Mouse (Mus musculus) forebrain, embryonic 11.5 days (tissue): ENCODE results near the gene Pgm2l1. TPM values are rescaled to one million over a fixed set of nuclear protein-coding genes. Genes with fewer than 3 reads are reported as not detected.

Experiments used
- ATAC-seq: fragments of 200-750 bp; cut with Nextera tagmentation; replicated peaks from 2 replicates; pipeline ENCODE4 v1.8.0; 2017; ENCODE audit warnings: moderate TSS enrichment; ENCODE audit not compliant: low FRiP score
- DNase-seq: peaks from one replicate; pipeline ENCODE4 v3.0.0-alpha.2; 2017; ENCODE audit warnings: low spot score
- H3K27ac ChIP-seq: fragments of 300-500 bp; sonication (generic); 2 replicates; pipeline ENCODE4 v1.5.1; 2014; ENCODE audit warnings: low read depth, low read length
- H3K27me3 ChIP-seq: fragments of 300-500 bp; sonication (generic); 2 replicates; pipeline ENCODE4 v1.6.1; 2014; ENCODE audit warnings: mild to moderate bottlenecking, low read length, mixed read lengths; ENCODE audit not compliant: control insufficient read depth, insufficient read depth
- H3K36me3 ChIP-seq: fragments of 300-500 bp; sonication (generic); 2 replicates; pipeline ENCODE4 v1.6.1; 2014; ENCODE audit warnings: mild to moderate bottlenecking, low read length, moderate library complexity, mixed read lengths; ENCODE audit not compliant: control insufficient read depth, insufficient read depth
- H3K4me1 ChIP-seq: fragments of 300-500 bp; sonication (generic); replicated peaks from 2 replicates; pipeline ENCODE4 v1.6.1; 2014; ENCODE audit warnings: low read length, mixed read lengths; ENCODE audit not compliant: control insufficient read depth, insufficient read depth
- H3K4me2 ChIP-seq: fragments of 300-500 bp; sonication (generic); 2 replicates; pipeline ENCODE4 v1.6.1; 2014; ENCODE audit warnings: low read depth, mild to moderate bottlenecking, low read length, moderate library complexity, mixed read lengths; ENCODE audit not compliant: severe bottlenecking
- H3K4me3 ChIP-seq: fragments of 300-500 bp; sonication (generic); 2 replicates; pipeline ENCODE4 v1.5.1; 2014; ENCODE audit warnings: low read depth, low read length
- H3K9ac ChIP-seq: fragments of 300-500 bp; sonication (generic); 2 replicates; pipeline ENCODE4 v1.6.1; 2014; ENCODE audit warnings: low read length
- H3K9me3 ChIP-seq: fragments of 300-500 bp; sonication (generic); 2 replicates; pipeline ENCODE4 v1.6.1; 2016; ENCODE audit warnings: low read length, mixed read lengths; ENCODE audit not compliant: control insufficient read depth
- whole genome bisulfite sequencing: fragments of 180-500 bp; shearing (Covaris S2); extraction: QIAGEN DNeasy Blood & Tissue Kit; methylation state at CpG from one replicate; pipeline ENCODE4 v1.1.7; 2014; 5-methylcytosine and 5-hydroxymethylcytosine counted together
- polyA plus RNA-seq: library from polyadenylated mRNA; unstranded; fragments of >200 nt; fragmentation: Nextera tagmentation; extraction: Ambion mirVana; gene quantifications from 2 replicates; pipeline ENCODE4 v1.2.1, GENCODE M21; 2014

Gene Pgm2l1
- polyA plus RNA-seq, 1 experiment from 2014 or later = 5.2 TPM

DNA sequence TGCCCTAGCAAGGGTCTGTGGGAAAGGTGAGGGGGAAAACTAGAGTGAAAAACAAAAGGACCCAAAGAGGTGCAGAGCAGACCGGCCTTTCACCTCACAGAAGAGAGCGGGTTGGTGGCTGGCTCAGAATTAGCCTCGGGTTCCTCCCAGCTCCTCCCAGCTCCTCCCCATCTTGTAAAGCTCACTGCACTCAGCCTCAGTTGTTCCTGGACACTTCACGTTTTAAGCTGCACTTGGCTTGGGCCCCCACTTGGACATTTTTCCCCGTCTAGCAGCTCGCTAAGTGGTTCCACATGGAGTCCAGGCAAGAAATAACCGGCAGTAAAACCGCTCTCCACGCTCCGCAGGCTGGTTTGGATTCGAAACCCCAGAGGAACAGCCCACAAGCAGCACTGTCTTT lies 61.4 kb downstream of the Pgm2l1 start:
- Histone ChIP-seq H3K27ac (peak overlapping the region; percentile 79), H3K36me3 (no peaks in the 10 kb centered on the region), H3K27me3 (peaks cover 17% of the 10 kb centered on the region), H3K9ac (0 out of 2 replicates have a peak overlapping the region, but pooled peaks have one; percentile 27), H3K4me1 (peaks cover 7% of the 10 kb centered on the region), H3K4me3 (no peak overlapping the region), H3K9me3 (no peaks in the 10 kb centered on the region), H3K4me2 (peak overlapping the region; percentile 30; the same call in 1 of the 2 replicates)
- DNase-seq (peak; percentile 57), ATAC-seq (peak; percentile 42; the same call in 1 of the 2 replicates)
- 41% methylated on average over 11 of the region's 11 CpGs for WGBS

DNA sequence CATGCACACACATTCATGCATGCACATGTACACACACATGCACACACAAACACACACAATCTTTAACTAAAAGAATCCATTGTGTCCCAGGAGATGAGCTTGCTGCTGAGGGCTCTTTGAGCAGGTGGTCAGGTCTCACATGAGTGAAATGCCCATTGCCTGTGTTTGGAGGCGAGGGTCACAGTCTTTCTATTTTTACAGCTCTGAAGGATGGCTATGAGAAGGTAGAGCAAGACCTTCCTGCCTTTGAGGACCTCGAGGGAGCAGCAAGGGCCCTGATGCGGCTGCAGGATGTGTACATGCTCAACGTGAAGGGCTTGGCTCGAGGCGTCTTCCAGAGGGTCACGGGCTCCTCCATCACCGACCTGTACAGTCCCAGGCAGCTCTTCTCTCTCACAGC lies 66.4 kb downstream of the Pgm2l1 start:
- ATAC-seq (no peak), DNase-seq (peak; percentile 48)
- Histone ChIP-seq H3K4me1 (peaks cover 5% of the 10 kb centered on the region), H3K4me3 (no peak overlapping the region), H3K27ac (no peak overlapping the region), H3K27me3 (no peaks in the 10 kb centered on the region), H3K36me3 (no peaks in the 10 kb centered on the region), H3K9ac (no peak overlapping the region), H3K4me2 (no peak overlapping the region), H3K9me3 (no peaks in the 10 kb centered on the region)
- WGBS = 85% methylated on average over 8 of the region's 8 CpGs

DNA sequence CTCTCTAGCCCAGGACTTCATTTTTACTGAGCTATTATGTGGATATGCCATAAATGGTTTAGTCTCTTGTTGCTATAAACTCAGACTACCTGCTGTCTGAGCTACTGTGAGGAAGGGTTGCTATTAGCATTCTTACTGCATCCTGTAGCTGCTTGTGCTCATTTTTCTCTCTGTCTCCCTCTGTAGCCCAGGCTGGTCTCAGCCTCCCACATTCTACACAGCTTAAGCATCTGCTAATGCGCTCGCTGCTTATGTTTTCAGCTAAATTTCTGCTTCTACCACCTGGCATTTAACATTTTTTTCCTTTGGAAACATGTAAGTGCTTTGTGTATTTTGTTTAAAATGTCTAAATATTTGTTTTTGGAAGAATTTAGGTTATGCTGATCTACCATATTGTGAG lies 68.6 kb downstream of the Pgm2l1 start:
- Histone ChIP-seq H3K27ac (no peak overlapping the region), H3K4me2 (no peak overlapping the region), H3K4me3 (no peak overlapping the region), H3K9ac (no peak overlapping the region), H3K4me1 (no peaks in the 10 kb centered on the region), H3K36me3 (no peaks in the 10 kb centered on the region), H3K27me3 (no peaks in the 10 kb centered on the region), H3K9me3 (no peaks in the 10 kb centered on the region)
- ATAC-seq = no peak
- WGBS = 94% methylated on average over 2 of the region's 2 CpGs
- no peak for DNase-seq

DNA sequence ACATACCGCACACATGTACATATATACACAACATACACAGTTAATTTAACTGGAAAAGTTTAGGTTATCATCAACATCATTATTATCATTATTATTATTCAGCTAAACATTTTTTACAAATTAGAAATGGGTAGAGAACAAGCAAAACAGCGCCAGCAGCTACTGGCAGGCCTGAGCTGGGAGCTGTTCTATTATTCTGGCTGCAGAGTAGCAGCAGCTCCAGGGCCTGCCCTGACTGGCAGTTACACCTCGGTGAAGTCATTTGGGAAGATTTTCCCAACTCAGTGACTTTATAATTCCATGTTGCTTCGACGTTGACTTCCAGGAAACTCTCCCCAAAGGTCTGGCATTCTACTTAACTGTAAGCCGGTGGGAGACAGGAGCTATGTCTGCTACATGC lies 69.5 kb downstream of the Pgm2l1 start:
- H3K36me3 ChIP-seq = no peaks in the 10 kb centered on the region
- no peaks in the 10 kb centered on the region for H3K9me3 ChIP-seq
- H3K9ac ChIP-seq = no peak overlapping the region
- peak; percentile 21 for DNase-seq
- WGBS = 89% methylated on average over 6 of the region's 6 CpGs
- H3K4me1 ChIP-seq = no peaks in the 10 kb centered on the region
- H3K27ac ChIP-seq = no peak overlapping the region
- no peak overlapping the region for H3K4me2 ChIP-seq
- ATAC-seq = no peak
- no peaks in the 10 kb centered on the region for H3K27me3 ChIP-seq
- H3K4me3 ChIP-seq = no peak overlapping the region

DNA sequence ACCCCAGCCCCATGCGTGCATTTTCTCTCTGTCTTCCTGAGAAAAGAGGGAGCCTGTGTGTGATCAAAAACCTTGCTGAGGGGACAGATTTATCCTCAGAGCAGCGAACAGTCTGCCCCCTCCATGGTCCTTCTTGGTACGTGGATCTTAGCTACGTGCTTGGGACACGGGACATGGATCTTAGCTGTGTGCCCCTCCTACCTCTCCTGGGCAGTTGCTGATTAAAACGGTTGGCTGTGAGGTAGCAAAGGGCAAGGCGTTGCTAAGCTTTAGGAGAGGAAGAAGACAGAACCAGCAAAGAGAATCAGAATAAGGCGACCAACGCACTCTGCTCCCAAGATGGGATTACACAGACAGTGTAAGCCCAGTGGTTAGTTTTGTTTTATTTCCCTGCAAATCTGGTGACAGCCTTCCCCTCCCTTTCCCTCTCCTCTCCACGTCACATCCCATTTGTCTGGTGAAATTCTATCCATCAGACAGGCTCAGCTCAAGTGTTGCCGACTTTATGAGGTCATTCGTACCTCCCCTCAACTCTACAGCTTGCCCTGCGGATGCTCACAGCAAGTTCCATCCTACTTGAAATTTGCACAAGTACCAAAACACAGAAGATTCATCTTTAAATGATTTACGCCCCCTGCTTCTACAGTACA lies 71.8 kb downstream of the Pgm2l1 start:
- Histone ChIP-seq H3K27me3 (no peaks in the 10 kb centered on the region), H3K9ac (no peak overlapping the region), H3K27ac (no peak overlapping the region), H3K4me2 (no peak overlapping the region), H3K4me3 (no peak overlapping the region), H3K9me3 (no peaks in the 10 kb centered on the region), H3K36me3 (no peaks in the 10 kb centered on the region), H3K4me1 (no peaks in the 10 kb centered on the region)
- WGBS = 79% methylated on average over 14 of the region's 14 CpGs
- peak; percentile 38 for DNase-seq
- no peak for ATAC-seq

DNA sequence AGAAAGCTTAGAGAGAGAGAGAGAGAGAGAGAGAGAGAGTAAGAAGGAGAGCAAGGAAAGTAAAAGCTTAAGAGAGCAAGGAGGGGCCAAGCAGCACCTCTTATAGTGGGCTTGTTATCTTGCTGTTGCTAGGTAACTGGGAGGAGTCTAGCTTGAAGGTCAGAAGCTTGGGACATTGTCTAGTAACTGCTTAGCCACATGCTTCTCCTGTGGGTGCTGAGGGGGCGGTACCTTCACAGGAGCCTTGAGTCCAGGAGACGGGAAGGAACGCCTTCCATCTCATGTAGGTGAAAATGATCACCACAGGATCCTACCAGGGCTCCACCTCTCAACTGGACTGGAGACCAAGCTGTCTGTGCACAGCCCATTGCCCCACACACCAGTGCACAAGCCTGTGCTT lies 74.2 kb downstream of the Pgm2l1 start:
- Histone ChIP-seq H3K9ac (no peak overlapping the region), H3K36me3 (no peaks in the 10 kb centered on the region), H3K4me1 (no peaks in the 10 kb centered on the region), H3K4me2 (no peak overlapping the region), H3K4me3 (no peak overlapping the region), H3K27ac (no peak overlapping the region), H3K9me3 (no peaks in the 10 kb centered on the region), H3K27me3 (no peaks in the 10 kb centered on the region)
- no peak for ATAC-seq
- WGBS = 73% methylated on average over 3 of the region's 3 CpGs
- peak; percentile 34 for DNase-seq

DNA sequence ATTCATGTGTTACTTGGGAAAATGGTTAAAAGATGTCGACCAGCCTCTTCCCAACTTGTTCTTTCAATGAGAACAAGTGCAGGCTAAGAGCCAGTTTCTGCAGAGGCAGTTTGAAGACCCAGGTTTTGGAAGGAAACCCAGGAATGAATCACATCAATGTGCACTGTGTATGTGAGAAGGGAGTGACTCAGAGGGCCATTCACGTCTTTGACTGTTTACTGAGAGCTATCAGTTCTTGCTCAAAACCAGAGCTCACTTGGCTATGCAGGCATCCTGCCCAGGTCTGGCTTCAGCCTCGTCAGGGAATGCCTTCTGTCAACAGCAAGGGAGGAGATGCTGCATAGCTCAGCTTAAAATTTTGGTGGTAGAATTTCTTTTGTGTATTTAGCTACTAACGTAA lies 75.1 kb downstream of the Pgm2l1 start:
- no peak overlapping the region for H3K27ac ChIP-seq
- H3K9me3 ChIP-seq = no peaks in the 10 kb centered on the region
- ATAC-seq (no peak), DNase-seq (peak; percentile 14)
- H3K36me3 ChIP-seq = no peaks in the 10 kb centered on the region
- H3K9ac ChIP-seq = no peak overlapping the region
- H3K4me2 ChIP-seq = no peak overlapping the region
- WGBS = 81% methylated on average over 4 of the region's 4 CpGs
- no peaks in the 10 kb centered on the region for H3K27me3 ChIP-seq
- H3K4me1 ChIP-seq = no peaks in the 10 kb centered on the region
- H3K4me3 ChIP-seq = no peak overlapping the region

DNA sequence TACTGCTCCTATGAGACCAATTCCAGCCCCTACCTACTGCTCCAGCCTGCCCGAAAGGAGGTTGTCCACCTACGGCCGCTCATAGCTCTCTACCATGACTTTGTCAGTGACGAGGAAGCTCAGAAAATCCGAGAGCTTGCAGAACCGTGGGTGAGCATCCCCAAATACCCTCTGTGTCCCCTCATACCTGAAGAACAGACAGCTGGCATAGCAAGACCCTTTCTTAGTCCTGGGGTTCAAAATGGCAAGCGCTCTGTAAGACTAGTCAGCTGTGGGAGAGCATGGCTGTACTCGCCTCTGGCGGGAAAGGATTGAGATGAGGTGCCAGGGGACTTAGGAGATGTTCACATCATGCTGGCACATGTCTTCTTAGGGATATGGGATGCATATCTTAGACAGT lies 78.7 kb downstream of the Pgm2l1 start:
- DNase-seq (peak; percentile 17), ATAC-seq (no peak)
- no peaks in the 10 kb centered on the region for H3K36me3 ChIP-seq
- H3K9me3 ChIP-seq = no peaks in the 10 kb centered on the region
- H3K4me2 ChIP-seq = no peak overlapping the region
- H3K27ac ChIP-seq = no peak overlapping the region
- no peak overlapping the region for H3K9ac ChIP-seq
- no peak overlapping the region for H3K4me3 ChIP-seq
- 92% methylated on average over 9 of the region's 9 CpGs for WGBS
- H3K27me3 ChIP-seq = no peaks in the 10 kb centered on the region
- H3K4me1 ChIP-seq = peaks cover 3% of the 10 kb centered on the region; the same call in 1 of the 2 replicates
